Mouse (Mus musculus): ENCODE measurements around the gene Cntnap5a. TPM values are rescaled to one million over a fixed set of nuclear protein-coding genes. Genes with fewer than 3 reads are reported as not detected.

Gene Cntnap5a
- polyA plus RNA-seq, 1 experiment from 2014 or later, result not detected

GRCm38 (mm10) chr1:116311512-116311911 is 627.0 kb downstream of the Cntnap5a start:
- Histone ChIP-seq H3K27ac (ENCODE audit: low read length) (no peak overlapping the region), H3K4me1 (ENCODE audit: insufficient read depth, low read depth, low read length) (no peaks in the 10 kb centered on the region), H3K36me3 (ENCODE audit: insufficient read depth, low read length) (no peaks in the 10 kb centered on the region), H3K4me3 (ENCODE audit: low read depth, low read length) (no peak overlapping the region), H3K4me2 (replicated peaks; ENCODE audit: low read depth, low read length) (no peak overlapping the region), H3K27me3 (replicated peaks; ENCODE audit: insufficient read depth, low read length) (no peaks in the 10 kb centered on the region), H3K9me3 (ENCODE audit: low read length) (no peaks in the 10 kb centered on the region), H3K9ac (replicated peaks; ENCODE audit: low read depth) (no peak overlapping the region)
- ATAC-seq, result no peak
- no peak for DNase-seq (ENCODE audit: low spot score)
- 54% methylated on average over 3 of the region's 3 CpGs for WGBS
- TF ChIP-seq EP300 (IDR thresholded peaks at IDR 0.05) (no peak), CTCF (IDR thresholded peaks at IDR 0.05) (no peak)

- H3K4me1 ChIP-seq (ENCODE audit: insufficient read depth, low read depth, low read length), result no peaks in the 10 kb centered on the region
- no peaks in the 10 kb centered on the region for H3K27me3 ChIP-seq (replicated peaks; ENCODE audit: insufficient read depth, low read length)
- no peaks in the 10 kb centered on the region for H3K9me3 ChIP-seq (ENCODE audit: low read length)
- H3K9ac ChIP-seq (replicated peaks; ENCODE audit: low read depth), result no peak overlapping the region
- no peak overlapping the region for H3K27ac ChIP-seq (ENCODE audit: low read length)
- H3K4me3 ChIP-seq (ENCODE audit: low read depth, low read length), result no peak overlapping the region
- no peak for TF ChIP-seq EP300 (IDR thresholded peaks at IDR 0.05)
- peak; percentile 3; the same call in 1 of the 2 replicates for TF ChIP-seq CTCF (IDR thresholded peaks at IDR 0.05)
- no peak for DNase-seq (ENCODE audit: low spot score)
- no peaks in the 10 kb centered on the region for H3K36me3 ChIP-seq (ENCODE audit: insufficient read depth, low read length)
- ATAC-seq, result no peak
- H3K4me2 ChIP-seq (replicated peaks; ENCODE audit: low read depth, low read length), result no peak overlapping the region
Measured at GRCm38 (mm10) chr1:116313269-116313668, 628.7 kb downstream of the Cntnap5a start.

- no peaks in the 10 kb centered on the region for H3K4me1 ChIP-seq (ENCODE audit: insufficient read depth, low read depth, low read length)
- no peaks in the 10 kb centered on the region for H3K9me3 ChIP-seq (ENCODE audit: low read length)
- DNase-seq (ENCODE audit: low spot score) (no peak), ATAC-seq (no peak)
- H3K27me3 ChIP-seq (replicated peaks; ENCODE audit: insufficient read depth, low read length), result no peaks in the 10 kb centered on the region
- TF ChIP-seq CTCF (IDR thresholded peaks at IDR 0.05) (no peak), EP300 (IDR thresholded peaks at IDR 0.05) (no peak)
- no peak overlapping the region for H3K4me3 ChIP-seq (ENCODE audit: low read depth, low read length)
- H3K36me3 ChIP-seq (ENCODE audit: insufficient read depth, low read length), result no peaks in the 10 kb centered on the region
- no peak overlapping the region for H3K9ac ChIP-seq (replicated peaks; ENCODE audit: low read depth)
- H3K27ac ChIP-seq (ENCODE audit: low read length), result no peak overlapping the region
- H3K4me2 ChIP-seq (replicated peaks; ENCODE audit: low read depth, low read length), result no peak overlapping the region
Measured at GRCm38 (mm10) chr1:116324505-116324904, 639.9 kb downstream of the Cntnap5a start.

- Histone ChIP-seq H3K4me2 (replicated peaks; ENCODE audit: low read depth, low read length) (no peak overlapping the region), H3K4me1 (ENCODE audit: insufficient read depth, low read depth, low read length) (no peaks in the 10 kb centered on the region), H3K4me3 (ENCODE audit: low read depth, low read length) (no peak overlapping the region), H3K9ac (replicated peaks; ENCODE audit: low read depth) (no peak overlapping the region), H3K27ac (ENCODE audit: low read length) (no peak overlapping the region), H3K27me3 (replicated peaks; ENCODE audit: insufficient read depth, low read length) (no peaks in the 10 kb centered on the region), H3K36me3 (ENCODE audit: insufficient read depth, low read length) (no peaks in the 10 kb centered on the region), H3K9me3 (ENCODE audit: low read length) (no peaks in the 10 kb centered on the region)
- TF ChIP-seq EP300 (IDR thresholded peaks at IDR 0.05), result no peak
- no peak for TF ChIP-seq CTCF (IDR thresholded peaks at IDR 0.05)
- ATAC-seq (no peak), DNase-seq (ENCODE audit: low spot score) (no peak)
Measured at GRCm38 (mm10) chr1:116353669-116354068, 669.1 kb downstream of the Cntnap5a start.

GRCm38 (mm10) chr1:116365606-116366005 is 681.0 kb downstream of the Cntnap5a start:
- Histone ChIP-seq H3K9ac (replicated peaks; ENCODE audit: low read depth) (no peak overlapping the region), H3K4me1 (ENCODE audit: insufficient read depth, low read depth, low read length) (no peaks in the 10 kb centered on the region), H3K4me2 (replicated peaks; ENCODE audit: low read depth, low read length) (no peak overlapping the region), H3K9me3 (ENCODE audit: low read length) (no peaks in the 10 kb centered on the region), H3K27ac (ENCODE audit: low read length) (no peak overlapping the region), H3K36me3 (ENCODE audit: insufficient read depth, low read length) (no peaks in the 10 kb centered on the region), H3K27me3 (replicated peaks; ENCODE audit: insufficient read depth, low read length) (no peaks in the 10 kb centered on the region), H3K4me3 (ENCODE audit: low read depth, low read length) (no peak overlapping the region)
- no peak for ATAC-seq
- WGBS, result 44% methylated on average over 2 of the region's 2 CpGs
- TF ChIP-seq CTCF (IDR thresholded peaks at IDR 0.05) (no peak), EP300 (IDR thresholded peaks at IDR 0.05) (no peak)
- no peak for DNase-seq (ENCODE audit: low spot score)

- H3K36me3 ChIP-seq (ENCODE audit: insufficient read depth, low read length), result no peaks in the 10 kb centered on the region
- H3K9ac ChIP-seq (replicated peaks; ENCODE audit: low read depth), result no peak overlapping the region
- H3K27ac ChIP-seq (ENCODE audit: low read length), result no peak overlapping the region
- 34% methylated on average over 2 of the region's 2 CpGs for WGBS
- no peak overlapping the region for H3K4me3 ChIP-seq (ENCODE audit: low read depth, low read length)
- ATAC-seq, result no peak
- DNase-seq (ENCODE audit: low spot score), result no peak
- H3K27me3 ChIP-seq (replicated peaks; ENCODE audit: insufficient read depth, low read length), result no peaks in the 10 kb centered on the region
- no peaks in the 10 kb centered on the region for H3K4me1 ChIP-seq (ENCODE audit: insufficient read depth, low read depth, low read length)
- no peaks in the 10 kb centered on the region for H3K9me3 ChIP-seq (ENCODE audit: low read length)
- no peak overlapping the region for H3K4me2 ChIP-seq (replicated peaks; ENCODE audit: low read depth, low read length)
- no peak for TF ChIP-seq EP300 (IDR thresholded peaks at IDR 0.05)
Measured at GRCm38 (mm10) chr1:116366171-116366570, 681.6 kb downstream of the Cntnap5a start.

- TF ChIP-seq CTCF (IDR thresholded peaks at IDR 0.05) (no peak), EP300 (IDR thresholded peaks at IDR 0.05) (no peak)
- no peak overlapping the region for H3K4me2 ChIP-seq (replicated peaks; ENCODE audit: low read depth, low read length)
- no peaks in the 10 kb centered on the region for H3K27me3 ChIP-seq (replicated peaks; ENCODE audit: insufficient read depth, low read length)
- H3K9ac ChIP-seq (replicated peaks; ENCODE audit: low read depth), result no peak overlapping the region
- H3K36me3 ChIP-seq (ENCODE audit: insufficient read depth, low read length), result no peaks in the 10 kb centered on the region
- no peak for DNase-seq (ENCODE audit: low spot score)
- no peak for ATAC-seq
- no peak overlapping the region for H3K4me3 ChIP-seq (ENCODE audit: low read depth, low read length)
- no peaks in the 10 kb centered on the region for H3K4me1 ChIP-seq (ENCODE audit: insufficient read depth, low read depth, low read length)
- H3K9me3 ChIP-seq (ENCODE audit: low read length), result no peaks in the 10 kb centered on the region
- H3K27ac ChIP-seq (ENCODE audit: low read length), result no peak overlapping the region
Measured at GRCm38 (mm10) chr1:116366806-116367205, 682.2 kb downstream of the Cntnap5a start.

All from lung, postnatal 0 days (tissue).